Mouse (Mus musculus): ENCODE measurements around the gene Cox19.

DNA sequence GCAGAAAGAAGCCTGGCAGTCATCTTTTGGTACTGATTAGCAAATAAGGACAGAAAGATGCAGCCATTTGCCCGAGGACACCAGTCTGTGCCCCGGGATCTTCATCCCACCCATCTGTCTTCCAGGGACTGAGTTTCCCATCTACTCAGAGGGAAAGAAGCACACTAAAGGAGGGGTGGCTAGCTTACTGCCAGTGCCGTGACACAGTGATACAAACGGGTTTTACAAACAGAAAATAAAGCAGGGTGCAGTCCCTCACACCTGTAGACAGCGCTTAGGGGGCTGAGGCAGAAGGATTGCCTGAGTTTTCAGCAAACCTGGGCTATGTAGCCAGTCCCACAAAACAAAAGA, 5.9 kb downstream of the Cox19 start:
- no peak for TF ChIP-seq GATA1 (IDR thresholded peaks at IDR 0.05; ENCODE audit: low read length)
- no peak for TF ChIP-seq TAL1 (IDR thresholded peaks at IDR 0.05; ENCODE audit: low read length)
